Mouse (Mus musculus) retina, adult 2 months (tissue): ENCODE measurements at regions not wholly inside any gene's neighbourhood (a gene's known extent, or its start where the extent isn't known, plus 50 kb on each side); places are given as distances from the start of the nearest gene placed in this dataset.

ENCODE experiments used
- DNase-seq: peaks from one replicate; pipeline ENCODE4 v3.0.0-alpha.2; 2012; ENCODE audit warnings: low read depth, low spot score

DNA sequence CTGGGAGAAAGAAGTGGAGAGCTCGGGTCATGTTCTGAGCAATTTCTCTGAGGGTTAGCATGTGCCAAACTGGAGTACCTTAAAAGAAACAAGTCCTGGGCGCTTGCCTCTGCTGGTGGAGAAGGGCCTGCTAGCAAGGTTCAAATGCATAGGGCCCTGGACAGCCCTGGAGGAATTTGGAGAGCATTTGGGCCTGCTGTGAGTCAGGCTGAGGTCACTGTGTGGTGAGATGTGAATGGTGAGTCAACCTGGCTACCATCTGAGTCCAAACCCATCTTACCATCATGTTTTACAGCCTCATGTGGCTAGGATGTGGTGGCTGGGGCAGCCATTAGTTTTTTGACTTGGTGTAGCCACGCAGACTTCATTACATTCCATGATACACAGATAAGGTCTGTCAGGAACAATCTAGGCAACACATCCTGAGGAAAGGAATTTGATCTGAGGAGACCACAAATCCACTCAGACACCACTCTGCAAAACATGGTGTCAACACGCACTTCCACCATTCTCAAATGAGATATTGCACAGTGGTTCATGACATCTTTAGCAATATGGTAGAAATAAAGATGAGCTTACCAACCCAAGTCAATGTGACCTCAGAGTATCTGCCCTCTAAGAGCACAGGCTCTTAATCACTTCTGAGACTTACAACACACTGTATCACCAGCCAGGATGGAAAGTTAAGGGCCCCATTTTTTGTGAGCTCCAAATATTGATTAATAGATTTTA lies 83.1 kb downstream of the Thbs2 start:
- no peak for DNase-seq

DNA sequence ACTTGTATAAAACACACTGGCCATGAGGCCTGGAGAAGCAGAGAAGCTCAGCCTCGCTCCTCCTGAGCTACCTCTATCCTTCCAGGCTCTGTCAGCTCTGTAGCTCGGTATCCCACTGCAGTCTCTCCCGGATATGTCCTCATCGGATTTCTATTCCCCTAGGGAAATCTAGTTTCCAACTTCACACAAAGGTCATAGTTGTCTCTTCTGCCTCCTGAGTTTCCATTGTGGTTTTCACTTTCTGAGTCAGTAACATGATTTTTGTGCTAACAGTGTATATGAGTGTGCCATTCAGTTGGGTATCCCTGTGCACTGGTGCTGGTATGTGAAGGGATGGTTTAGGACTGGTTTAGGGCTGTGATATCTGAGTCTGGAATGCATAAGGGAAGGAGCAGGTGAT lies 85.2 kb downstream of the Thbs2 start:
- DNase-seq, result no peak

DNA sequence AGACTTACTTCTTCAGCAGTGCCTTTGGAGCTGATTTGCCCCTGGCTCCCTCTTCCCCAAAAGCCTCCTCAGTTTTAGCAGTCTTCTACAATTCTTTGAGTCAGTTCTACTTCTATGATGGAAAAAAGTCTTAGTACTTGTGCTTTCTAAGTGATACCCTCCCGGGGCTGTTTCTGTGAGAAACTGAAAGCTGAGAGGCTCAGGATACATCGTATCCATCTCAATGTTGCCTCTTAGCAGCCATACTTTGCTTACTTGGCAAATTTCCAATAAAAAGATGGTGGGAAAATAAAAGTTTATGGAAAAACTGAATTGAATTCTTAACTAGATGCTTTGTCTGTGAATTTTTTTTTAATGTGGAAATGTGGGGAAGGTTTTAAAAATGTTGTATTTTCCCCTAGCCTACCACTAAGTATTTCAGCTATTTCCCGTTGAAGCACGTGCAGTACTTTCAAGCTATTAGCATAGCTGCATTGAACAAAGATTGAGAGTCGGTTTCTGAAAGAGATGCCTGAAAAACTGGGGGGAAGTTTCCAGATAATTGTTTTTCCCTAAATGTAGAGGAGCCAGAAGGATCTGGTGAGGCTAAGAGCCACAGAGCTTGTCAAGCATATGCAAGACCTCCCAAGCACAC lies 87.6 kb downstream of the Thbs2 start:
- no peak for DNase-seq

DNA sequence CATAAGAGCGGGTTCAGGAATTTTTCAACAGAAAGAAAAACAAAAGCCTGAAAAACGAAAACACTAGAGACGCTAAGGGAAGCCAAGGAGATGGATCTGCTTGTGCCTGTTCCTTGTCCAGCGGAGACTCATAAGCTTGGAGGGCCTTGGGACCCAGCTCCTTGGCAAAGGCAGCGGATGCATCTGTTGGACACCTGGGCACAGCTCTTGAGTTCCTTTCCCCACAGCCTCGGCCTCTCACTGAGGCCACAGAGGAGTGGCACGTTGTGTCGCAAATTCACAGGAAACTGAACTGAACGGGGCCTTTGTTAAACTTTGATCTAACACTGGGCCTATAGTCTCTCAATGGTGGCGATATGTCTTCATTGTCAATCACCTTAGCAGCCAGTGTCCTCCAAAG lies 94.4 kb downstream of the Thbs2 start:
- no peak for DNase-seq

DNA sequence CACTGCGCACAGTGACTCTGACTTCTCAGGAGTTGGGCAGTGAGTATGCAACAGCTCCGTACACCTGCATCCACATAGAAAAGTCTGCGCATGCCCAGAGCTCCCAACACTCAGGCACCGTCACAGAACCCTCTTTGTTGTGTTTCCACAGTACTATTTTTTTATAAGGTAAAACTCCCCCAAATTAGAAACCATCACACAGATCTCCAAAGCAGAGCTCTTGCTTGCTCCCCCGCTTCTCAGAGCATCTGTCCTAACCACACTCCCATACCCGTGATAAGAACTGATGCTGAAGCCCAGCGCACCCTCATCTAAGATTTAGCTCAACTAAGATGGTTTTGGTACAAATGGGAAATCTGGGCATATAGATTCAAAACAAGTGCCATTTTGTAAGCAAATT lies 97.6 kb downstream of the Thbs2 start:
- DNase-seq, result no peak

DNA sequence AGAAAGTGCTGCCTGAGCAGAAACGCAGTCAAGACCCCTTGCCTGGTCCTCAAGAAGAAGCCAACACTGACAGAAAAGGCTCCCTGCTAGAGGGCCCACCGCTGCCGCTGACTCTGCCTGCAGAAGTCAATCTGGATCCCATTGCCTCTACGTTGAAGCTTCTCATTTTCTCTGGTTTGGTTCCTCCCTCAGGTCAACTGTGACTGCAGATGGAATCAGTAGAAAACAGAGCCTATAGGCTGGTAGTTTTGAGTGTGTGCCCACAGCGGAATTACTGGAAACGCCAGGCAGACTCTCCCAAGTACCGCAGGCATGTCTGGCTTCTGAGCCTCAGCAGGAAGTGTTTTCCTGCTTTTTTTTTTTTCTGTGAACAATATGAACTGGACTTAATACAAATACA lies 98.5 kb downstream of the Thbs2 start:
- DNase-seq, result no peak

DNA sequence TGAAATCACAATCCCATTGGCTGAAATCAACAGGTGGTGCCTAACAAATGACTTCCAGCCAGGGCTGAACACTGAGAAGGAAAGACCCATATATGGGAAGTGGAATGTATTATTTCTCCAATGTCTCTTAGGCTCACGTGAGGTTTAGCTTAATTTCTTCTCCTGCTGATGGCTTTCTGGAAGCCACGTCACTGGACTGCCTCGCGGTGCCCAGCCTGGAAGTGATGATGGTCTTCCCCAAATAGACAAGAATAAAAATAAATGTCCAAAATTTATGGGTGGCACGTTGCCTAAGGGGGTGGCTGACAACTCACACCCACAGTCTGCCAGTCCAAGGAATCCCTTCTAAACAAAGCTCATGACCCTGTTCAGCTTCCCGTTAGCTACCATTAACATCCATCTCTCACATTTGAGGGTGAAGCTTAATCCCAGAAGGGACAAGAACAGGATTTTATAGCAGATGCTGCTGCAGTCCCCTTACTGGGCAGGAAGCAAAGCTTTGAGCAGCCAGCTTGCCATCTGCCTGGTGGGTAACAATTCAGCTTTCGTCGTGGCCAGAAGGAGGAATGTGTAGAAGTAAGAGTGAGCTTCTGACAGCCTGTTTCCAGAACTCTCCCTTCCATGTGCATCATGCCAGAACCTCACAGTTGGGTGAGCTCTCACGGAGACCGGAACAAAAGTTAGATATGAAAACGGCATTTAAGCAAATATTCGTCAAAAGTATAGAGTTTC lies 105.8 kb downstream of the Thbs2 start:
- DNase-seq, result no peak

DNA sequence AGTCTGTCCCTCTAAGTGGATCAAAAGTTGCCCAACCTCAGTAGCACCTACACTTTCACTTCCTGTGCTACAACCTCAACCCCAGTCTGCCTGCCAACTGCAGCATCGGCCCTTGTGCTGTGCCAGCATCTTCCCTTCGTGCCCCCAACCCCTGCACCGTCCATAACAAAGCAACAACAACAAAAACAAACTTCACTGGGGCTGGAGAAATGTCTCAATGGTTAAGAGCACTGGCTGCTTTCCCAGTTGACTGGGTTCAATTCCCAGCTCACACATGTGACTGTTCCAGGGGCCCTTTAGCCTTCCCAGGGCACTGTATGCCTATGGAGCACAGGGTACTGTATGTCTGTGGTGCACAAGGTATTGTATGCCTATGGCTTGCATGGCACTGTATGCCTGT lies 114.4 kb downstream of the Thbs2 start:
- DNase-seq, result no peak

DNA sequence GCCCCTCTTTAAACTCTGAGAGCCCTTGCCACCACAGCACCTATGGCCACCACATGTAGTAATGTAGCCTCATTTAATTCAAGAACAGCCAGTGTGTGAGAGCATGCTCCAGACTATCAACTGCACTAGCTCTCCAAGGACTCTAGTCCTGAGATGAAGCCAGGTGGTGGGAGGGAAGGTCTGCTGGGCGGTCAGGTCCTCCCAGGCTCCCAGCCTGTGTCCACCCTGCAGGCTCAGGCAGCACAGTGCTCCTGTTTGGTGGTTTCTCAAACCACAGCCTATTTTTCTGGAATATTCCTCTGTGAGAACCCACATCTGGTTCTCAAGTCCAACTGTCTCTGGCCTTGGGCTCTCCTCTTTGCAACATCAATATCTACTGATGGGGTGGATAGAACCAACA lies 115.3 kb downstream of the Thbs2 start:
- no peak for DNase-seq

DNA sequence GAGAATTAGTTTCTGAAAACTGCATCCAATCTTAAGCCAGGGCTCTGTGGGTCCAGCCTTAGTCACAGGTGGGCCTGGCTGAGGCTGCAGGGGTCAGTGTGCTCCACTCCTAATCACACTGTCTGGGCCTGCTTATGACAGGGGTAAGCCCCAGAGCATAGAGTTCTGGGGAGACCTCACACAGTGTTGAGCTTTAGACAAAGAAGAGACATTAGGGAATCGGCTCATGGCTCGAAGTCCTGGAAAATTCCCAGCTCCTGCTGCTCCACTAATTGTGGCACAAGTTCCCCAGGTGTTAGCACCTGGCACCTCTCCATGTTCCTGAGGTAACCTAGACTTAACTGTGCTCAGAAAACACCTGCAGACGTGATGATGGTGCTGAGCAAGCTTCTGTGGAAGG lies 115.8 kb downstream of the Thbs2 start:
- no peak for DNase-seq

DNA sequence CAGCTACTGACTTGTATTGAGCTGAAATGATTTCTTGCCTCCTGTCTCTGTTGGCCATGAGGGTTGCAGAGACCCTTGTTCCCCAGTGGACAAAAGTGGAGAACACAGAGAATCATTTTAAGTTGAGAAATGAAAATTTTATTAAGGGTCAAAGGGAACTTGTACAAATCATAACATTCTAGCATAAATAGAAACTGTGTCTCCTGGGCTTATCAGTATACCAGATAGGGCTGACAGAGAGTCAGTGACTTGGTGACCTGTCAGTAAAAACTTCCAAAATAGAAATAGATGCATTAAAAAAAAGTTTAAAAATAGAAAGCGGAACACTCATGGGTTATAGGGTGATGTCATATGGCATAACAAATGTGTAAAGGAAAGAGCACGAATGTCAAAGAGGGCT lies 117.9 kb downstream of the Thbs2 start:
- no peak for DNase-seq

DNA sequence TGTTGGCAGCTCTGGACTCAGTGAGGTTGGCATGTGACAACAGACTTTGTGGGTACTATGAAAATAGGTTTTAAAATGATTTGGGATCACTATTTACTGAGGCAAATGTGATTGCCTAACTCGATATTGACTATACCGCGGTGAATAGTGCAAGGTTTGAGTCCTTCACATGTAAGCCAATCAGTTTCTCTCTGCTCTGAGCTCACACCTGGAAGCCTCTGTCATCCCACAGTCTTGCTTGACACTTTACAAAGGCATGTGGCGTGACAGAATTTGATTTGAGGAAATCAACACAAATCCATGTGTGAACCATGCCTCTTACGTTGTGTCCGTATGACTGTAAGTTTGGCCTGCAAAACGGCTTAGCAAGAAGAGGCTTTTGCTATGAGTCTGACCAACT lies 122.9 kb downstream of the Thbs2 start:
- DNase-seq, result no peak

DNA sequence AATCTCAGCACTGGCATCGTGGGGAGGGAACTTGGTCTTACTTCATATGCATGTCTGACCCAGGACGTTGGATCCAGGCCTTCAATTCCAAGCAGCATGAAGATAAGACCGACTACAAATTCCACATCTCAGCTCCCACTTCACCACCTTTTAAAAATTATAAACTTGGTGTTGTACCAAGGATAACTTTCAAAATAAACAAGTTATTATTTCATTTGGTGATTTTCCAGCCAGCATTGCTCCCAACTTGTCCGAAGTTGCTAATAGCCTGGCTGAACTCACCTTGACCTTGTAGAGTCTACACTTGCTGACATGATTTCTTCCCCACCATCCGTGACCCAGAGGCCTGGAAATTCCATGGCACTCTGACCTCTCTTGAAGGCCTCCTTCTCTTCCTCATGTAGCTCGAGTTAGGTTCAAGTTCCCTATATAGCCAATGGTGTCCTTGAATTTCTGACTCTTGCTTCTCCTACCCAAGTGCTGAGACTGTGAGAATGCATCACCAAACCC lies 123.7 kb downstream of the Thbs2 start:
- no peak for DNase-seq

DNA sequence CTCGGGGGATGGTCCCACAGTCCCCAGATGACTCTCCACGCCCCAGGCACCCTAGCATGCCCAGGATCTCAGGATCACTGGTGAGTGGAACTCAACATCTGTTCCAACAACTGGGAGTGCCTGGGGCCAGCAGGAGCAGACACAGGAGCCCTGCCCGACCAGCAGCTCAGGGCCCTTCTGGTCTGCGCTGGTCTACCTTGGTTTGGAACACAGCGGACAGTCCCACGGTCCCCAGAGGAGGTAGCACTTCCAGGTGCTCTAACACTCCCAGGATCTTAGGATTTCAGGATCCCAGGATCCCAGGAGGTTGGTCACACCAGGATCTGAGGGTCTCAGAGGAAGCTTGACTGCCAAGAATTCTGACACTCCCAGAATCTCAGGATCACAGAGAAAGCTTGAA lies 131.8 kb downstream of the Thbs2 start:
- DNase-seq, result no peak

DNA sequence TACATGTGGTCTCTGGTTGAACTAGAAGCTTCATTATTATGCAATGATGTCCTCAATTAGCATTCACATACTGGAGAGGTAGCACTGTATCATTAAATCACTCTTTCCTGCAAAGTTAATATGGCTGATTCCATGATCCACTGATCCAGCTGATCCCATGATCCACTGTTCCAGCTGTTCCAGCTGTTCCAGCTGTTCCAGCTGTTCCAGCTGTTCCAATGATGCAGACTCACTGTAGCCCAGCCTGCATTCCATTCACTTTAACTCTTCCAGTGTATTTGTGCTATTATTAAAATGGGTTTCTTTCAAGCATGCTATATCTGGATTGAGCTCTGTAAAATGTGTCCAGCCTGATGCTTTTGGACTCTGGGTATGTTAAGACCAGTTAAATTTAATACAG lies 136.8 kb downstream of the Thbs2 start:
- DNase-seq, result no peak

DNA sequence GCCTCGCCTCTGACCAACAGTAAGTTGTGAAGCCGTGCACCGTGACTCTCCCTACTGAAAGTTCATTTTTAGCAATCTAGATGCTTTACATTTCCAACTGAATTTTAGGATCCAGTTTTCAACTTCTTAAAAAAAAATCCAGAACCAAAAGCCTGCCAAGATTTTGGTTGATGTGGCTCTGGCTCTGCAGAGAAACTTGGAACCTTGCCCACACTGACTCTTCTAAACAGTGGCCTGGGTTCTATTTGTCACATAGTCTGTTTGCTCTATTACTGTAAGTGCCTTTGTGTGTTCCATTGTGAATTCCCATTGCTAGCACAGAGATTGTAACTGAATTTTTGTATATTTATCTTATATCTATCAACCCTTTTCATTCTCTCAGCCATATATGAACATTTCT lies 140.8 kb downstream of the Thbs2 start:
- no peak for DNase-seq

DNA sequence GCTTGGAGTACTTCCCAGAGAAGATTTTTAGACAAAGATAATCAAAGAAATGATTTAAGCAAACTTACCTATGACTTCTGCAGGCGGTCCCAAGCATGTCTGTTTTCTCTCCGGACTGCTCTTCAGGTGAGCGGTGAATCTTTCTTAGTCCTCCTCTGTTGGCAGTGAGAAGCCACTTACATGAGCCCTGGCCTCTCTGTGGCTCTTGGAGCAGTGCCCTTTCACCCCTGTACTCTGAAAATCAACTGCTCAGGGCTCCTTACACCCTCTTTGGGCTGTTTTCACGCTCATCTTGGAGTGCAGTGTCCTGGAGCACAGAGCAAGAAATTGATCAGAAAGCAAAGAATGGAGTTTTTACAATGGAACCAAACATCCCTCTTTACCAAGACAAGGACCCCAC lies 142.0 kb downstream of the Thbs2 start:
- DNase-seq, result no peak

DNA sequence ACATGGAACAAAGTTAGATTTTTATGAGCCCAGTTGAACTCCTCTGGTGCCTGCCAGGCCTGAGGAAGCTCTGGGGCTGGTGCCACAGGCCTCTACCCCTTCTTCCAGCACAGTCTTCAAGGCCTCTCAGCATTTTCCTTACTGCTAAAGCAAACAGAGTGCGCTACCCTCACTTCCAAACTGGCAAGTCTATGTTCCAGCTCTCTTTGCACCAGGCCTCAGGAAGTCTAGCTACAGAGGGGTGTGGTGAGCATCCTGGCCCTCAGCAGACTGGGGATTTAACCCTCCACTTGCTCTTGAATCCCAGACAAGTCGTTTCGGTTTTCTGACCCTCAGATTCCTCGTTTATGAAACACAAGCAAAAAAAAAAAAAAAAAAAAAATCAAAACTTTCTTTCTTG lies 142.4 kb downstream of the Thbs2 start:
- no peak for DNase-seq

DNA sequence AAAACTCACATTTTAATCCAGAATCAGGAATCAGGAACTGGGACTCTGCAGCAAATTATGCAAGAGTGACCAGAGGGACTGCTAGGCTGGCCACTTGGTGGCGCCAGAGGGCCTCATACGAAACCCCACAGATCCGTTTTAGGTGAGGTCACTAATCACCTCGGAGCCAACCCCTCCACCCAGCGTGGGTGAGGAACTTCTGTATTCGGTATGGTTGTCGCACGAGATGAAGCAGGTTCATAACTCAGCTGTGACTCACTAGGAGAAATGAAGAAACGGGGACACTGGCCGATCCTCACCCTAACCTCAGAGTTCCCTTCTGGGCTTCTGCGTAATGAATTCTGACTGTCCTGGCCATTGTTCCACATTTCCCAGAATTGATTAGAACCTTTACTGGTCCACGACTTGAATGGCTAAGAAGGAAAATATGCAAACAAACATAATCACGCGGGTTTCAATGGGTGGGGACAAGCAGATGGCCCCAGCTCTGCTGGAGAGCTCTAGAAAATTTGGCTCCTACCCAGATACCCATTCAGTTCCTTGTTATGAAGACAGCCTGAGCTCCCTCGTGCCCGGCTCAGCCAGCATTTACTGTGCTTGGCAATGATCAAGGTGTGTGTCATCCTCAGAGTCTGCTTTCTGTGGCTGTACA lies 148.1 kb downstream of the Thbs2 start:
- DNase-seq, result peak; percentile 40

DNA sequence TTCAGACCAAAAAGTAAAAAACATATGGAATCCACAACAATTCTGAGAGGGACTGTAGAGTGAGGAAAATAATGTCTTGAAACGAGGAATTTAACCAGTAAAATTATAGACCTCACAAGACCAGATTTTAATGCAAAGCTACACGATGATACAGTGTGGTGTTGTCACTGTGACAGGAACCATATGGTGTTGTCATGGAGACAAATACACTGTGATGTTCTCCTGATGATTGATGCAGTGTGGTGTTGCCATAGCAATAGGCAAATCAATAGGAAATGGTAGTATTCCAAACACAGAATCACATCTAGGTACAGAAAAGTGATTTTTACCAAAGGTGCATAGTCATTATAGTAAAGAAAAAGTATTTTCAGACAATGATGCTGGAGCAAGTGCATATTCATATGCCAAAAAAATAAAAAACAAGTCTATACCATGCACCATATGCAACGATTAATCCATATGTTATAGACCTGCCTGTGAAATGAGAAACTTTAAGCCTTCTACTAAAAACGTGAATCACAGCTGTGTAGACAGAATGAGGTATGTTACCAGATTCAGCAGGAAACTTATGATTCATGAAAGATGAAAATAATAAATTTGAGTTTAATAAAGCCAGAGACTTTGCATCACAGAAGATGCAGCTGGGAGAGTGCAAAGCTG lies 149.6 kb downstream of the Thbs2 start:
- no peak for DNase-seq

DNA sequence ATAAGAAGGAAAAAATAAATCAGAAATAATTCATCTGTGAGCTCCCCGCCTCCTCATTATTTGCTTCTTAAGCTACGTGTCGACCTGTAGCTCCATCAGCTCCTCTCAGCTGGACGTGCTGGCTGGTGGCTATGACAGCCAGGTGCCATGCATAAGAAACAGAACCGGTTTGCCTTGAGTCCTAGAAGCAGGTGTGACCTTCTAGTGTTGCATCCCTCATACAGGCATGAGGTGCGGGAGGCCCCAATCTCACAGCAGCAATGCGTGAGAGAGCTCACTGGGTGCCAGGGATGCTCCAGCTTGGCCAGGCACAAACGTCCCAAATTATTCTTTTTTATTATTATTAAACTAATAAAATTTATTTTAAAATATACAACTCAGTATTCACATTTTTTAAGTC lies 153.0 kb downstream of the Thbs2 start:
- no peak for DNase-seq
